Mouse (Mus musculus): ENCODE measurements around the gene Igflr1. TPM values are rescaled to one million over a fixed set of nuclear protein-coding genes. Genes with fewer than 3 reads are reported as not detected.
A peak's percentile ranks its signal among the peaks of the same experiment; 100 is the strongest.

Igflr1 gene
- polyA plus RNA-seq, 1 experiment from 2014 or later = 6.0 TPM

DNA sequence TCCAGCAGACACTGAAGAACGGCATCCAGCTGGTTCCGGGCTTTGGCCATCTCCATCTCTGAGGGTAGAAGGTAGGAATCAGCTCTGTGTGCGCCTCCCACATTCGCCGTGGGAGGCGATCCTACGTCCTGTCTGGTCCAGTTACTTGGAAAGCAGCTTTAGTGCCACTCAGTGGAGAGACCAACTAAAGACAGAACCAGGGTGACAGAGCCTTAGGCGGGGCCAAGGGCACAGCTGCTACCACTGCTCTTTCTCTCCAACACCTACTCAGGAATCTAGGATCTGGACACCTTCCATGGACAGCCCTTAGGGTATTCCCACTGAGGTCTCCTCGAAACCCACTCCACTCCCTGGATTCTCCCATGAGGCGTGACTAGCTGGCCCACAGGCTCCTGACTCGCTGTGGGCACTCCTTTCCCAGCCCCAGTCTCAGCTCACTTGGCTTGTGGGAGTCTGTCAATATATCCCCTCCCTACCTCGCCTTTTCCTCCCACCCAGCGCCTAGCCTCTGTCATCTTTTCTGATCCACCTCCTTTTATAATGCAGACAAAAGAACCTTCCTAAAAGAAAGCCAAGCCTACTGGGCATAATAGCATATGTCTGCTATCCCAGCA lies 7.2 kb upstream of the Igflr1 start:
- WGBS = 90% methylated on average over 13 of the region's 13 CpGs
- Histone ChIP-seq H3K27ac (replicated peaks) (no peak overlapping the region), H3K9me3 (no peaks in the 10 kb centered on the region), H3K4me1 (replicated peaks) (peaks cover 39% of the 10 kb centered on the region), H3K9ac (peak overlapping the region; percentile 88), H3K4me3 (peak overlapping the region; percentile 67; the same call in 1 of the 2 replicates), H3K36me3 (peaks cover 39% of the 10 kb centered on the region), H3K27me3 (peaks cover 9% of the 10 kb centered on the region; the same call in 1 of the 2 replicates), H3K4me2 (peak overlapping the region; percentile 99)
- no peak for ATAC-seq (ENCODE audit: low read depth)

DNA sequence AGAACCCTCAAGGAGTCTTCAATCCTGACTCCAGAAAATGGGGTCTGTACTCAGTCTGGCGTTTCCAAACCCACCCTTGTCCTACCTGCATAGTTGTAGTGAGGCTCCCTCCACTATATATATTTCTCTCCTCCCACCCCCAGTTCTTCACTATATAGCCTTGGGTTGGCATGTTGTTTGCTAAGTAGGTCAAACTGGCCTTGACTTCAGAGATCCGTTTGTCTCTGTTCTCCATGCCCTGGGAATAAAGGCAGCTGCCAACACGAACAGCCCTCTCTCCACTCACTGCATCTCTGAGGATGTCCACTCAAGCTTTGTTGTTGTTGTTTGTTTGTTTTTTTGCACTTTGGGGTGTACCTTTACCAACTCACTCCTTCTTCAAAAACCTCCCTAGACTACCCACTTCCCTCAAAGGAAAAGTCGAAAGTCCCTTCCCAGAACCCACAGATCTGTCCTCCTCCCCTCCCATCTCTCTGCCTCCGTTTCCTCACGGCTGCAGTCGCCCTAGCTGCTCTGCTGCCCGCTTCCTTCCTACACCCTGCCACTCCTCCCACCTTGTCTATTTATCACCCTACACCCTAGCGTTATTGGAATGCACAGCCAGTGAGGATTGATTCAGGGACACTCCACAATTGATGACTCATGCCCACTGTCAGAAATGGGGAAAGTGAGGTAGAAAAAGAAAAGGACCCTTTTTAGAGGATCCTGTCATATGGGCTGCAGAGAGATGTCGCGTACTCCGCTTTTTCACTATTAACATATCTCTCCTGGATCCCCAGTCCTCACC lies 6.4 kb upstream of the Igflr1 start:
- H3K4me2 ChIP-seq = peak overlapping the region; percentile 99
- peak overlapping the region; percentile 67 for H3K4me3 ChIP-seq
- H3K27me3 ChIP-seq = peaks cover 9% of the 10 kb centered on the region; the same call in 1 of the 2 replicates
- 0 out of 2 replicates have a peak, but pooled peaks have one; percentile 2 for ATAC-seq (ENCODE audit: low read depth)
- H3K36me3 ChIP-seq = peaks cover 39% of the 10 kb centered on the region
- peak overlapping the region; percentile 88 for H3K9ac ChIP-seq
- H3K27ac ChIP-seq (replicated peaks) = peak overlapping the region; percentile 62
- H3K9me3 ChIP-seq = no peaks in the 10 kb centered on the region
- WGBS = 13% methylated on average over 12 of the region's 12 CpGs
- peaks cover 34% of the 10 kb centered on the region for H3K4me1 ChIP-seq (replicated peaks)

DNA sequence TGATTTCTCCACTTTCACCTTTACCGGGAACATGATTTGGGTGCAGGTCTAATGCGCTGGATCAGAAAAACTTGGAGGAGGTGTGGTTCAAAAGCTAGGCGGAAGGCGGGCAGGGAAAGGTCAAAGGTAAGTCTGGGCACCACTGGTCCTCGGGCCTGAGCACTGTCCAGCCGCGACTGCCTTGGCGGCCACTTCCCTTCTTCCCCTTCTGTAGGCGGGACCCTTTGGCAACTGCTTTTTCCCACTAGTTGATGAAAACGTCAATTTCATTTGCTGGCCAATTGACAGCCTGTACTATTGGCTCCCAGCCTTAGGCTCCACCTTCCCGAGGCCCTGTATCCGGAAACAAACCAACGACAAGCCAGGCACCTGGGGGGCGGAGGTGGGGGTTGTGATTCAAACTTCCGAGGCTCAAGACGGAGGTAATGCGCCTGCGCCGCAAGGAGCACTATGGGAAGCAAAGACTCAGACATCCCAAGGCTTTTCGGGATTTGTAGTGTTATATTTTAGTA lies 5.7 kb upstream of the Igflr1 start, which contains the start of gene Lin37:
Gene Lin37 (minus strand): TSS at position 396 of the 512 bp plus-strand sequence.
- Histone ChIP-seq H3K4me3 (peak within 1 kb of the TSS; percentile 67), H3K27me3 (peaks cover 2% of the 10 kb centered on the region; the same call in 1 of the 2 replicates), H3K9me3 (no peaks in the 10 kb centered on the region), H3K4me2 (peak within 1 kb of the TSS; percentile 99), H3K9ac (peak within 1 kb of the TSS; percentile 88), H3K36me3 (peaks cover 33% of the 10 kb centered on the region), H3K27ac (replicated peaks) (peak within 1 kb of the TSS; percentile 62), H3K4me1 (replicated peaks) (peaks cover 40% of the 10 kb centered on the region)
- ATAC-seq (ENCODE audit: low read depth) = peak; percentile 87
- WGBS = under 1% methylated on average over 20 of the region's 20 CpGs

DNA sequence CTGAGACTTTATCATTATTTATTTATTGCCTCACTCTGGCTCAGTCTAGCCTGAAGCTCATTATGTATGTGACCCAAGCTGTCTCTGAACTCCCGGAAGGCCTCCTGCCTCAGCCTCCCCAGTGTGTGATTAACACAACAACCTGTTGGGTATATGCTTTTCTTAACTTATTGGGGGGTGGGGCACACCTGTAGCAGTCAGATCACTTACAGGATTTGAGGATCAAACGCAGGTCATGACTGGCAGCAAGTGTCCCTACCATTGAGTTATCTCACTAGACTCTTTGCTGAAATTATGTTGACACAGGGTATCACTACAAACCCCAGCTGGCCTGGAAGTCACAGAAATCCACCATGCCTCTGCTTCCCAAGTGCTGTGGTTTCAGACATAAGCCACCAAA lies 4.9 kb upstream of the Igflr1 start:
- H3K9ac ChIP-seq = 0 out of 2 replicates have a peak overlapping the region, but pooled peaks have one; percentile 31
- no peaks in the 10 kb centered on the region for H3K27me3 ChIP-seq
- no peak for ATAC-seq (ENCODE audit: low read depth)
- H3K27ac ChIP-seq (replicated peaks) = no peak overlapping the region
- 63% methylated on average over 2 of the region's 2 CpGs for WGBS
- peaks cover 41% of the 10 kb centered on the region for H3K4me1 ChIP-seq (replicated peaks)
- H3K9me3 ChIP-seq = no peaks in the 10 kb centered on the region
- peaks cover 31% of the 10 kb centered on the region for H3K36me3 ChIP-seq
- H3K4me3 ChIP-seq = no peak overlapping the region
- peak overlapping the region; percentile 99 for H3K4me2 ChIP-seq

DNA sequence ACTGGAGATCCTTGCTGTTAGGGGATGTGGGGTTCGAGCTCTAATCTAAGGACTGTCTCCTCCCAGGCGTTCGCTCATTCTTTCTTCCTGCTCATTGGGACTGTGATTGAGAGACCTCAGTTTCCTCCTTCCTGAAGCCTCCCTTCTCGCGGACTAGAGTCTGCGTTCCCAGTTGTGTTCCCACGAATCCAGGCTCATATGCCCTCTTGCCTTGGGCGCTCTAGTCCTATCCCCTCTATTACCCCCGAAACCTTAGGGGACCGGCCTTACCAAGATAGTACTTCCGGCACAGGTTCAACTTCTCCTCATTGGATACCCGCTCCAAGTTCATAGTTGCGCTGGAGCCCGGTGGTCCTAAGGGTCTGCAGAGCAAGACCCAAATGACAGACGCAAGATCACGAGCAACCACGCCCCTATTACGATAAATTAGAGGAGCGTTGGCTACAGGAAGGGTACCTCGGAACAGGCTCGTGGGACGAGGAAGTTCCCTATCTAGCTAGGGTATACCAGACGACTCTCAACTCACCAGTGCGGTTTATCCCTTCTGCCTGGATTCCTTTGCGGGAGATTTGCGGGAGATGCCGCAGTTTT lies 2.6 kb upstream of the Igflr1 start:
- ATAC-seq (ENCODE audit: low read depth) = peak; percentile 7; the same call in 1 of the 2 replicates
- peak overlapping the region; percentile 71 for H3K27ac ChIP-seq (replicated peaks)
- H3K9me3 ChIP-seq = no peaks in the 10 kb centered on the region
- H3K4me1 ChIP-seq (replicated peaks) = peaks cover 41% of the 10 kb centered on the region
- H3K4me2 ChIP-seq = peak overlapping the region; percentile 88
- H3K9ac ChIP-seq = peak overlapping the region; percentile 88
- H3K4me3 ChIP-seq = peak overlapping the region; percentile 87
- WGBS = 3% methylated on average over 27 of the region's 27 CpGs
- peaks cover 30% of the 10 kb centered on the region for H3K36me3 ChIP-seq
- H3K27me3 ChIP-seq = no peaks in the 10 kb centered on the region

DNA sequence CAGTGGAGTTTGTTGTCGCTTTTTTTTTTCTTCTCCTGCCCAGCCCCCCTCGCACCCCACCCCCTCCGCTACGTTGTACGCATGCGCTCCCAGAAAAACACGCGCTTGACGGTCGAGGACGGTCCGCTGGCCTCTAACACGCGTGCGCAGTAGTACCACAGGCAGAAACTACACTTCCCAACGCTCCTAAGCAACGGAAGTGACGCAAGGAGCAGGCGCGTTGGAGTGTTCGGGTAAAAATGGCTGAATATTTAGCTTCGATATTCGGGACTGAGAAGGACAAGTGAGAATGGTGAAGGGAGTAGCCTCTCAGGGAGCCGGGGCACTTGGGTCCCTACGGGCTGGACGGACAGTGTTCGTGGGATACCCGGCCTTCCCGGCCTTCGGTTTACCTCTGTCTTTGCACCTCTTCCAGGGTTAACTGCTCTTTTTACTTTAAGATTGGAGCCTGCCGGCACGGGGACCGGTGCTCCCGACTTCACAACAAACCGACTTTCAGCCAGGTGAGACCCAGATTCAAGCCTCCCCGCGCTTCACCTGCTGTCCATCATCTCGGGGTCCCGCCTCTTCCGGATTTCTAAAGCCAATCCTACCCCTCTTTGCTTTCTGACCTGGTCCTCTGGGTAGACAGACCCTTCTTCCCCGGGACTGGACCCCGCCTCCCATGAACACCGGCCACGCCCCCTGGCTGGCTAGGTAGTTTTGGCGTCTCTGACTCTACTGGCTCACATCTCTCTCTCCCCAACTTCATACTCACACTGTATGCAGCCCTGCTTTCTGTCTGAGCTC lies 1.9 kb upstream of the Igflr1 start, which contains the start of the genes U2af1l4, Gm49396 and Psenen:
Gene U2af1l4 (plus strand): TSS at position 185 of the 789 bp plus-strand sequence.
Gene Gm49396 (plus strand): TSS at position 228 of the 789 bp plus-strand sequence.
Gene Psenen (minus strand): TSS at position 511 of the 789 bp plus-strand sequence.
- Histone ChIP-seq H3K27ac (replicated peaks) (peak within 1 kb of the TSS; percentile 94), H3K9ac (peak within 1 kb of the TSS; percentile 88), H3K9me3 (no peaks in the 10 kb centered on the region), H3K36me3 (peaks cover 32% of the 10 kb centered on the region), H3K4me1 (replicated peaks) (peaks cover 34% of the 10 kb centered on the region), H3K4me3 (peak within 1 kb of the TSS; percentile 87), H3K4me2 (peak within 1 kb of the TSS; percentile 88), H3K27me3 (no peaks in the 10 kb centered on the region)
- under 1% methylated on average over 45 of the region's 45 CpGs for WGBS
- peak; percentile 90 for ATAC-seq (ENCODE audit: low read depth)

DNA sequence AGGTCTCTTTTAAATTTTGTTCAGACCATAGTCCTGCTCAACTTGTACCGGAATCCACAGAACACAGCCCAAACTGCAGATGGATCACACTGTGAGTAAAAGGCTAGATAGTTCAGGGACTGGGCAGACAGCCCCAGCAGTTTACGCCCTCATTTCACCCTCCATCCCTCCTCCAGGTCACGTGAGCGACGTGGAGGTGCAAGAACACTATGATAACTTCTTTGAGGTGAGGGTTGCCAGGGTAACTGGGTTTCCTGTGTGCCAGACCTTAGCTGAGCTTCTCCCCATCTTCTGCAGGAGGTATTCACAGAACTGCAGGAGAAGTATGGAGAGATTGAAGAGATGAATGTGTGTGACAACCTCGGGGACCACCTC lies 1.3 kb upstream of the Igflr1 start:
- H3K27ac ChIP-seq (replicated peaks) = peak overlapping the region; percentile 94
- H3K9me3 ChIP-seq = no peaks in the 10 kb centered on the region
- H3K4me2 ChIP-seq = peak overlapping the region; percentile 88
- H3K36me3 ChIP-seq = peaks cover 38% of the 10 kb centered on the region
- peaks cover 28% of the 10 kb centered on the region for H3K4me1 ChIP-seq (replicated peaks)
- H3K4me3 ChIP-seq = peak overlapping the region; percentile 87
- no peaks in the 10 kb centered on the region for H3K27me3 ChIP-seq
- peak overlapping the region; percentile 88 for H3K9ac ChIP-seq
- 24% methylated on average over 6 of the region's 6 CpGs for WGBS
- ATAC-seq (ENCODE audit: low read depth) = no peak

DNA sequence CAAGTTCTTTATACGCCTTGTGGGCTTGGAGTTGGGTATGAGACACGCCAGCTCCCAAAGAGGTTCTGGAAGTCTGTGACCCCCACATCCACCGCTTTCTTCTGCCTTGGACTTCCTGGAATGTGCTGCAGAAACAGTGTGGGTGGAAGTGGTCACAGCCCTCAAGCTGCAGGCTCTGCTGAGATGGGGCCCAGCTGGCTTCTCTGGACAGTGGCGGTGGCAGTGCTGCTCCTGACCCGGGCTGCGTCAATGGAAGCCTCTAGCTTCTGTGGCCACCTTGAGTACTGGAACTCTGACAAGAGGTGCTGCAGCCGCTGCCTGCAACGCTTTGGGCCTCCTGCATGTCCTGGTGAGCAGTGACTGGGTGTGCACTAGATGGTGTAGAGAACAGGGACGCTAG lies 806 bp downstream of the Igflr1 start:
- Histone ChIP-seq H3K36me3 (peaks cover 59% of the 10 kb centered on the region), H3K27me3 (no peaks in the 10 kb centered on the region), H3K9me3 (no peaks in the 10 kb centered on the region), H3K9ac (no peak overlapping the region), H3K4me2 (no peak overlapping the region), H3K4me1 (replicated peaks) (peaks cover 18% of the 10 kb centered on the region), H3K4me3 (no peak overlapping the region), H3K27ac (replicated peaks) (no peak overlapping the region)
- ATAC-seq (ENCODE audit: low read depth) = no peak
- WGBS = 92% methylated on average over 9 of the region's 9 CpGs

DNA sequence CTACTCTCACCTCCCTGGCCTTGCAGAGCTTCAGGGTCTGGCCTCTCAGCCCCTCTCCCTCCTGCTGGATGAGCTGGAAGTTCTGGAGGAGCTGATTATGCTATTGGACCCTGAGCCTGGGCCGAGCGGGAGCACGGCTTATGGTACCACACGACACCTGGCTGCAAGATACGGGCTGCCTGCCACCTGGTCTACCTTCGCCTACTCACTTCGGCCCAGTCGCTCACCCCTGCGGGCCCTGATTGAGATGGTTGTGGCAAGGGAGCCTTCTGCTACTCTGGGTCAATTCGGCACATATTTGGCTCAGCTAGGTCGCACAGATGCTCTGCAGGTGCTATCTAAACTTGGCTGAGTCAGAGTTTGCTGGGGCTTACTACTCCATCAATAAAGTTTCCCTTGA lies 2.3 kb downstream of the Igflr1 start:
- no peak overlapping the region for H3K9ac ChIP-seq
- H3K4me3 ChIP-seq = no peak overlapping the region
- no peaks in the 10 kb centered on the region for H3K9me3 ChIP-seq
- 89% methylated on average over 11 of the region's 11 CpGs for WGBS
- H3K36me3 ChIP-seq = peaks cover 72% of the 10 kb centered on the region
- H3K4me2 ChIP-seq = no peak overlapping the region
- peaks cover 11% of the 10 kb centered on the region for H3K4me1 ChIP-seq (replicated peaks)
- no peak for ATAC-seq (ENCODE audit: low read depth)
- no peak overlapping the region for H3K27ac ChIP-seq (replicated peaks)
- no peaks in the 10 kb centered on the region for H3K27me3 ChIP-seq

DNA sequence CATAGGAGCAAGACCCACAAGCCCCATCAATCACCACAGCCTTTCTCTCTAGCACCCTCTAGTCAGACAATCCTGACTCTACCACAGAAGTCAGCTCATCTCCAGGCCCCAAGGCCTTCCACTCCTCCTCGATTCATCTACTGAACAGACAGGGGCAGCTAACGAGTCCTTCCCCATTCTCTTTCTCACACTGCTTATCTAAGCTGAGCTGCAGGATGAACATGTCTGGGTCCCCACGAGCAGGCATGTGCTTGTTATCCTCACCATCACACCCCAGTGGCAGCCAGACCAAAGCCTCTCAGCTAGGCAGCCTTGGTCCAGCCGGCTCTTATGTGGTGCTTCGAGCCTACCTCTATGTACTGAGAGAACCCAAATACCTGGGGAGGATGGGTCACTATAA lies 7.2 kb downstream of the Igflr1 start:
- Histone ChIP-seq H3K4me1 (replicated peaks) (no peaks in the 10 kb centered on the region), H3K4me3 (no peak overlapping the region), H3K36me3 (peaks cover 95% of the 10 kb centered on the region), H3K9ac (no peak overlapping the region), H3K27ac (replicated peaks) (no peak overlapping the region), H3K9me3 (no peaks in the 10 kb centered on the region), H3K4me2 (no peak overlapping the region), H3K27me3 (no peaks in the 10 kb centered on the region)
- 92% methylated on average over 5 of the region's 5 CpGs for WGBS
- ATAC-seq (ENCODE audit: low read depth) = no peak

DNA sequence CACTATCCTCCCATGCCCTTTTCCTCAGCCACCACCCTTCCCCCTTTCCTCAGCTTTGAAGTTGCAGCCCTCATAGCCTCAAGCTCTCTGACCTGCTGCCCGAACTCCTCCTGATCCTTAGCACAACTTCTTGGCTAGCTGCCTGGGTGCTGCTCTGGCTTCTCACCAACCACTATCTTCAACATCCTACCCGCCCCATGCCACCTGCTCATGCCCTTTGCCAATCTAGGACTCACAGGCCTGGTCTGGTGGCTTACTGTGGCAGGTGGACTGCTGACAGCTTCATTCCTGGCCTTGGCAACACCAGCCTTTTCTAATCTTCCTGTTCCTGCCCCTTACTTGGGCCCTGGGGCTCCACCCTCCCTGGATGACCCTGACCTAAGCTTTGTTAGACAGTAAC lies 7.7 kb downstream of the Igflr1 start:
- H3K4me2 ChIP-seq = no peak overlapping the region
- no peak for ATAC-seq (ENCODE audit: low read depth)
- H3K4me3 ChIP-seq = no peak overlapping the region
- no peak overlapping the region for H3K27ac ChIP-seq (replicated peaks)
- H3K4me1 ChIP-seq (replicated peaks) = no peaks in the 10 kb centered on the region
- 0 out of 2 replicates have a peak overlapping the region, but pooled peaks have one; percentile 5 for H3K9ac ChIP-seq
- H3K36me3 ChIP-seq = peaks cover 97% of the 10 kb centered on the region
- H3K9me3 ChIP-seq = no peaks in the 10 kb centered on the region
- no peaks in the 10 kb centered on the region for H3K27me3 ChIP-seq
- WGBS = 94% methylated on average over 2 of the region's 2 CpGs
